9 mouse cellular contexts compared by ENCODE assay signal in the genomic region with DNA sequence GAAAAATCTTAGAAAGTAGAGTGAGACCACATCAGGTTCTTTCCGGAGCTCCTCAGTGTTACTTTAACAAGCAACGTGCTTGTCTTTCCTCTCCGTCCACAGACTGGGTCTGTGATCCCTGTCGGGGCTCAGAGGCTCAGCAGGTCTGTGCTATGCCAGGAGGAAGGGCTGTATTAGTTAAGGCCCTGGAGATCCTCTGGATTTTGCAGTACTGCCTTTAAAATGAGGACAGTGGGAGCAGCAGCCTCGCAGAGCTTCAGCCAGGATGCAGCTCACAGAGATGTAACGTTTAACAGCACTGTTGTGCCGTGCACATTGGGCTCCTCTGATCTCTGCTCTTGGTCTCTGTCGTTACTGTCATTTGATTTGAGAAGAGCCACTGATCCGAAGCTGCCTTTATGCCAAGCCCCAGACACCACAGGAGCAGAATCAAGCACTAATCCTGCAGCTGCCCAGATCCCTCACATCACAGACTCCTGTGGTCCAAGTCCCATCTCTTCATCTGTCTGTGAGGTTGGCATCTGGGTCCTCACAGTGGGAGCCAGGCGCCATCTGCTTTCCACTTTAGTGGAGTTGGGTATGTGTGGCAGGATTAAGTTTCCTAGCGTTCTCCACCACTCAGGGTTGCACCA.
DNase-seq lines count a peak whose midpoint lies in the region; ATAC-seq lines count a peak whose summit lies in the region.
"Had no signal": no experiment of that assay in that cellular context is flagged by ENCODE, and none has a peak within 500 bp of the region (broad histone marks: within the 10 kb centered on the region; RNA-seq: fewer than 3 reads in every experiment).

No protein-coding gene starts in this region.

- 57% methylated on average over 11 of the region's 11 CpGs for WGBS in hindbrain, embryonic 15.5 days
- 73% methylated on average over 11 of the region's 11 CpGs for WGBS in hindbrain, embryonic 10.5 days
- WGBS in midbrain, embryonic 13.5 days: 44% methylated on average over 11 of the region's 11 CpGs

- peak; percentile 80 for ATAC-seq in hindbrain, embryonic 15.5 days (ENCODE audit: low FRiP score, low read depth)
- ATAC-seq in midbrain, embryonic 13.5 days: peak; percentile 79

- no peaks in the 10 kb centered on the region for H3K36me3 ChIP-seq in hindbrain, embryonic 15.5 days
- H3K36me3 ChIP-seq in hindbrain, embryonic 10.5 days: no peaks in the 10 kb centered on the region
- no peaks in the 10 kb centered on the region for H3K36me3 ChIP-seq in midbrain, embryonic 13.5 days

- 0 out of 2 replicates have a peak overlapping the region, but pooled peaks have one; percentile 31 for H3K27ac ChIP-seq in hindbrain, embryonic 15.5 days (replicated peaks)
- no peak overlapping the region for H3K27ac ChIP-seq in hindbrain, embryonic 10.5 days
- H3K27ac ChIP-seq in brown adipose tissue, adult 24 weeks (replicated peaks; ENCODE audit: low read depth, low read length): peak overlapping the region; percentile 36; the same call in 1 of the 2 replicates
- H3K27ac ChIP-seq in midbrain, embryonic 13.5 days: peak overlapping the region; percentile 47

- H3K4me1 ChIP-seq in hindbrain, embryonic 15.5 days (replicated peaks): 0 out of 2 replicates have a peak, but pooled peaks cover 9% of the 10 kb centered on the region
- peaks cover 14% of the 10 kb centered on the region for H3K4me1 ChIP-seq in hindbrain, embryonic 10.5 days (replicated peaks)
- peaks cover 8% of the 10 kb centered on the region; the same call in 1 of the 2 replicates for H3K4me1 ChIP-seq in brown adipose tissue, adult 24 weeks (ENCODE audit: control insufficient read depth, insufficient read depth, insufficient read length, low read length)
- peaks cover 19% of the 10 kb centered on the region for H3K4me1 ChIP-seq in midbrain, embryonic 13.5 days (replicated peaks)

- no peak overlapping the region for H3K4me2 ChIP-seq in hindbrain, embryonic 15.5 days
- H3K4me2 ChIP-seq in midbrain, embryonic 13.5 days (replicated peaks): no peak overlapping the region

- H3K27me3 ChIP-seq in hindbrain, embryonic 15.5 days: no peaks in the 10 kb centered on the region
- H3K27me3 ChIP-seq in hindbrain, embryonic 10.5 days (ENCODE audit: insufficient read depth, poor library complexity, severe bottlenecking): no peaks in the 10 kb centered on the region
- H3K27me3 ChIP-seq in midbrain, embryonic 13.5 days: no peaks in the 10 kb centered on the region

- H3K9me3 ChIP-seq in hindbrain, embryonic 15.5 days: no peaks in the 10 kb centered on the region
- no peaks in the 10 kb centered on the region for H3K9me3 ChIP-seq in hindbrain, embryonic 10.5 days
- H3K9me3 ChIP-seq in midbrain, embryonic 13.5 days: no peaks in the 10 kb centered on the region

- peak; percentile 75 to 83 for DNase-seq in cerebellum, postnatal 10 days
- no peak for DNase-seq in cerebellum, adult 9-11 months
- DNase-seq in hindbrain, embryonic 10.5 days (ENCODE audit: low spot score): no peak
- no peak for DNase-seq in spleen, postnatal 36 days (ENCODE audit: low spot score in 2 of 2)
- DNase-seq in thymus, postnatal 10 days (ENCODE audit: low spot score in 2 of 2): no peak
- DNase-seq: cerebellum, postnatal 25 days had no signal

- no peak overlapping the region for H3K9ac ChIP-seq in hindbrain, embryonic 15.5 days
- 0 out of 2 replicates have a peak overlapping the region, but pooled peaks have one; percentile 14 for H3K9ac ChIP-seq in midbrain, embryonic 13.5 days (replicated peaks)

- H3K4me3 ChIP-seq in hindbrain, embryonic 15.5 days: no peak overlapping the region
- no peak overlapping the region for H3K4me3 ChIP-seq in hindbrain, embryonic 10.5 days
- H3K4me3 ChIP-seq in brown adipose tissue, adult 24 weeks (ENCODE audit: insufficient read depth, low read depth, low read length): no peak overlapping the region
- H3K4me3 ChIP-seq in midbrain, embryonic 13.5 days (replicated peaks): no peak overlapping the region

Comparison
In these comparisons a context has a peak if more than half of its experiments do, and no peak if none do; other contexts are left out.
1. DNase-seq: peak in cerebellum, postnatal 10 days (2 of 2); none in cerebellum, adult 9-11 months (single experiment), hindbrain, embryonic 10.5 days (single experiment), spleen, postnatal 36 days (0 of 2) and thymus, postnatal 10 days (0 of 2).